Mouse (Mus musculus) G1E-ER4 (cell line): ENCODE measurements around the gene Dnajc8. TPM values are rescaled to one million over a fixed set of nuclear protein-coding genes. Genes with fewer than 3 reads are reported as not detected.

Experiments
- GATA1 ChIP-seq: IDR thresholded peaks from one replicate; pipeline ENCODE4 v1.8.0; 2012; ENCODE audit warnings: low read length, inconsistent platforms
- polyA plus RNA-seq: library from polyadenylated mRNA; stranded (reverse); fragments of >175 nt; gene quantifications from 2 replicates; pipeline ENCODE4 v1.2.3, GENCODE M21; 2012

Dnajc8 gene
- polyA plus RNA-seq, 1 experiment: 73.7 TPM

GRCm38 (mm10) chr4:132583781-132584180 is 48.4 kb downstream of the Dnajc8 start:
- TF ChIP-seq GATA1: no peak

GRCm38 (mm10) chr4:132584975-132585374 is 49.6 kb downstream of the Dnajc8 start:
- no peak for TF ChIP-seq GATA1

- no peak for TF ChIP-seq GATA1
These were observed 50.9 kb downstream of the Dnajc8 start for GRCm38 (mm10) chr4:132586282-132586681.

GRCm38 (mm10) chr4:132588512-132588911 is 53.2 kb downstream of the Dnajc8 start:
- TF ChIP-seq GATA1: no peak

- no peak for TF ChIP-seq GATA1
These were observed 55.3 kb downstream of the Dnajc8 start for GRCm38 (mm10) chr4:132590642-132591041.

GRCm38 (mm10) chr4:132592958-132593357 is 57.6 kb downstream of the Dnajc8 start:
- no peak for TF ChIP-seq GATA1

- no peak for TF ChIP-seq GATA1
These were observed 58.8 kb downstream of the Dnajc8 start for GRCm38 (mm10) chr4:132594191-132594590.

- TF ChIP-seq GATA1: no peak
These were observed 63.5 kb downstream of the Dnajc8 start for GRCm38 (mm10) chr4:132598861-132599260.

GRCm38 (mm10) chr4:132599764-132600163 is 64.4 kb downstream of the Dnajc8 start:
- no peak for TF ChIP-seq GATA1

GRCm38 (mm10) chr4:132600465-132600864 is 65.1 kb downstream of the Dnajc8 start:
- TF ChIP-seq GATA1: no peak

Other genes with a start within 250 kb of the Dnajc8 start
- gene Rab42, start 232.2 kb upstream of the Dnajc8 start, polyA plus RNA-seq: 0.55 and 0.68 TPM in 2 replicates
- gene Trnau1ap, start 206.0 kb upstream of the Dnajc8 start, polyA plus RNA-seq: 54.1 and 103 TPM in 2 replicates
- 96.0 and 97.3 TPM in 2 replicates for gene Rcc1, start 181.9 kb upstream of the Dnajc8 start, polyA plus RNA-seq
- gene Phactr4, start 113.1 kb upstream of the Dnajc8 start, polyA plus RNA-seq: 17.5 and 22.6 TPM in 2 replicates
- 7.3 and 9.1 TPM in 2 replicates for gene Med18, start 71.6 kb upstream of the Dnajc8 start, polyA plus RNA-seq
- gene Sesn2, start 25.0 kb upstream of the Dnajc8 start, polyA plus RNA-seq: 21.3 and 24.4 TPM in 2 replicates
- gene Atpif1, start 1.9 kb upstream of the Dnajc8 start, polyA plus RNA-seq: 178 and 267 TPM in 2 replicates
- not detected in 2 replicates for gene Ptafr, start 28.5 kb downstream of the Dnajc8 start, polyA plus RNA-seq
- gene Eya3, start 103.4 kb downstream of the Dnajc8 start, polyA plus RNA-seq: 2.4 and 3.3 TPM in 2 replicates
- gene Xkr8, start 197.0 kb downstream of the Dnajc8 start, polyA plus RNA-seq: 0.70 and 0.84 TPM in 2 replicates
- 0.08 TPM in 2 replicates for gene Smpdl3b, start 221.7 kb downstream of the Dnajc8 start, polyA plus RNA-seq
- 86.1 and 88.1 TPM in 2 replicates for gene Rpa2, start 232.8 kb downstream of the Dnajc8 start, polyA plus RNA-seq